Comparison of ENCODE assay signal across 8 mouse cellular contexts in the genomic region with DNA sequence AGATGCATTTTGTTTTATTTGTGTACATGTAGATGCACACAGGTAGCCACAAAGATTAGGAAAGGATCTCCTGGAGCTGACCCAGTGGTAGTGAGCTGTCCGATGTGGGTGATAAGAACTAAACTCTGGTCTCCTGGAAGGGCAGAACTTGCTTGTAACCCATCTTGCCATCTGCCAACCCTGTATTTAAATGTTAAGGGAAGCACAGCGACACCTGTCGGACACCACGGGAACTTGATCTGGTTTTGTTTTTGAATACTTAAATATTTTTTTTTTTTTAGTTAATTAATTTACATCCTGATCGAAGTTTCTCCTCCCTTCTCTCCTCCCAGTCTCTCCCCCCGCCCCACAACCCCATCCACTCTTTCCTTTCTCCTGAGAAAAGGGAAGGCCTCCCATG. TPM values are rescaled to one million over a fixed set of nuclear protein-coding genes. Genes with fewer than 3 reads are reported as not detected.
DNase-seq lines count a peak whose midpoint lies in the region; ATAC-seq and TF ChIP-seq lines count a peak whose summit lies in the region.

No protein-coding gene starts in this region.

- H3K27ac ChIP-seq in forebrain, postnatal 0 days (ENCODE audit: low read depth, low read length): no peak overlapping the region
- no peak overlapping the region for H3K27ac ChIP-seq in forebrain, embryonic 13.5 days
- H3K27ac ChIP-seq in bone marrow, adult 2 months (ENCODE audit: control insufficient read depth, insufficient read depth, low read depth, low read length, poor library complexity): no peak overlapping the region

- peak; percentile 71 for TF ChIP-seq CTCF in forebrain, postnatal 0 days (IDR thresholded peaks at IDR 0.05; ENCODE audit: low read depth)
- TF ChIP-seq CTCF in bone marrow, adult 2 months (IDR thresholded peaks at IDR 0.05; ENCODE audit: control insufficient read depth, insufficient read depth, low read length): peak; percentile 39; the same call in 1 of the 2 replicates

- no peak overlapping the region for H3K4me3 ChIP-seq in forebrain, postnatal 0 days (ENCODE audit: low read depth, low read length)
- no peak overlapping the region for H3K4me3 ChIP-seq in forebrain, embryonic 13.5 days
- no peak overlapping the region for H3K4me3 ChIP-seq in bone marrow, adult 2 months (replicated peaks; ENCODE audit: control insufficient read depth, low read depth, low read length)

- no peak for TF ChIP-seq POLR2A in bone marrow, adult 2 months (IDR thresholded peaks at IDR 0.05; ENCODE audit: borderline replicate concordance, control insufficient read depth, low read depth, low read length)

- H3K4me2 ChIP-seq in forebrain, postnatal 0 days (ENCODE audit: low read depth): no peak overlapping the region
- no peak overlapping the region for H3K4me2 ChIP-seq in forebrain, embryonic 13.5 days

- DNase-seq in forebrain, postnatal 0 days: peak; percentile 75
- peak; percentile 82 for DNase-seq in CD4-positive helper T cell, adult 2 months (ENCODE audit: low read depth, low spot score)
- DNase-seq in kidney, postnatal 14 days: peak; percentile 58
- peak; percentile 76 for DNase-seq in lung, postnatal 14 days
- DNase-seq in spleen, postnatal 10 days (ENCODE audit: low spot score in 2 of 2): peak; percentile 44 to 79

- H3K9ac ChIP-seq in forebrain, postnatal 0 days: no peak overlapping the region
- no peak overlapping the region for H3K9ac ChIP-seq in forebrain, embryonic 13.5 days

- no peaks in the 10 kb centered on the region for H3K9me3 ChIP-seq in forebrain, postnatal 0 days (ENCODE audit: low read length)
- no peaks in the 10 kb centered on the region for H3K9me3 ChIP-seq in forebrain, embryonic 13.5 days (replicated peaks)

- no peaks in the 10 kb centered on the region for H3K36me3 ChIP-seq in forebrain, postnatal 0 days (ENCODE audit: insufficient read depth)
- no peaks in the 10 kb centered on the region for H3K36me3 ChIP-seq in forebrain, embryonic 13.5 days (ENCODE audit: poor library complexity, severe bottlenecking)

- no peaks in the 10 kb centered on the region for H3K27me3 ChIP-seq in forebrain, postnatal 0 days (ENCODE audit: insufficient read depth, low read length)
- no peaks in the 10 kb centered on the region for H3K27me3 ChIP-seq in forebrain, embryonic 13.5 days

- H3K4me1 ChIP-seq in forebrain, postnatal 0 days (ENCODE audit: insufficient read depth): no peaks in the 10 kb centered on the region
- no peaks in the 10 kb centered on the region for H3K4me1 ChIP-seq in forebrain, embryonic 13.5 days
- H3K4me1 ChIP-seq in bone marrow, adult 2 months (ENCODE audit: control insufficient read depth, insufficient read depth, low read length): no peaks in the 10 kb centered on the region; the same call in 1 of the 2 replicates

- ATAC-seq in forebrain, postnatal 0 days: no peak
- ATAC-seq in forebrain, embryonic 13.5 days: no peak
- ATAC-seq in erythroid progenitor cell, adult 5-6 weeks (replicated peaks; ENCODE audit: low FRiP score, poor library complexity, severe bottlenecking): peak; percentile 69

- 13% methylated on average over 5 of the region's 6 CpGs for WGBS in forebrain, postnatal 0 days
- WGBS in forebrain, embryonic 13.5 days: 15% methylated on average over 6 of the region's 6 CpGs
- WGBS in bone marrow, adult 2 months: 4% methylated on average over 6 of the region's 6 CpGs

RNA-seq across cellular contexts. Expression of gene Cfl2, which starts 17.0 kb away (rescaled TPM):
- total RNA-seq in forebrain, postnatal 0 days (2014; rRNA removed): 185 and 217 TPM in 2 replicates
- 253 and 265 TPM in 2 replicates for polyA plus RNA-seq in forebrain, postnatal 0 days (2015; fragmentation: Nextera tagmentation; extraction: Ambion mirVana)
- 308 and 322 TPM in 2 replicates for polyA plus RNA-seq in forebrain, embryonic 13.5 days (2015; fragmentation: Nextera tagmentation; extraction: Ambion mirVana)
- polyA plus RNA-seq in bone marrow, adult 2 months (2011; ENCODE audit: insufficient read depth, insufficient read length, low replicate concordance, missing spikeins): 16.2 and 16.6 TPM in 2 replicates
- 21.4 and 23.4 TPM in 2 replicates for total RNA-seq in erythroid progenitor cell, adult 5-6 weeks (2015; ENCODE audit: low replicate concordance)
- total RNA-seq in erythroid progenitor cell, adult 5-6 weeks (2017; ENCODE audit: low replicate concordance): 18.8 and 20.2 TPM in 2 replicates

Comparison
In these comparisons a context has a peak if more than half of its experiments do, and no peak if none do; other contexts are left out.
1. RNA of gene Cfl2, which starts 17.0 kb away (polyA plus RNA-seq): 308 to 322 TPM in forebrain, embryonic 13.5 days and 253 to 265 TPM in forebrain, postnatal 0 days; 16.2 to 16.6 TPM in bone marrow, adult 2 months; every median in the first group is over 10 times any median in the second.
2. Peak in every context shown above with its lines, with median percentiles within 50 percentile points of each other: DNase-seq.